Mouse (Mus musculus) brain, embryonic 18.5 days (tissue): ENCODE results near the gene Asb18.

Source experiments
- DNase-seq: peaks from one replicate; pipeline ENCODE4 v3.0.0-alpha.2; 2012; ENCODE audit warnings: low read depth, low spot score

Asb18 gene

DNA sequence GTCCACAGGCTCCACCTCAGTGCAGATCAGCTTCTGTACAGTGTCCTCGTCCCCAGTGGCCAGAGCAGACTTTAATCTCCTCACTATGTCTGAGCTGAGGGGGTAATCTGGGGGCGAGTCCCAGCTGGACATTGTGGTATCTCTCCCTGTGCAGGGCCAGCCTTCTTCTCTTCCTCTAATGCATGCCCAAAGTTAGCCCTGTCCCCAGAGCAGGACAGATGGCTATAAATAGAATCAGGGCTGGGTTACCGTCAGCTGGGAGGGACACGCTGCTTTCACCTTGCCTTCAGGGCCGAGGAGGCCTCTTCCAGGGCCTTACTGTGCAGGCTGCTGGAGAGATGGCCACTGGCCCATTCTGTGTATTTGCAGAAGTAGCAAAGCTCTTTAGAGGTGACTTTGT lies at the start of gene Asb18:
TSS of gene Asb18 (minus strand) at position 221 of the 400 bp plus-strand sequence.
- no peak for DNase-seq

DNA sequence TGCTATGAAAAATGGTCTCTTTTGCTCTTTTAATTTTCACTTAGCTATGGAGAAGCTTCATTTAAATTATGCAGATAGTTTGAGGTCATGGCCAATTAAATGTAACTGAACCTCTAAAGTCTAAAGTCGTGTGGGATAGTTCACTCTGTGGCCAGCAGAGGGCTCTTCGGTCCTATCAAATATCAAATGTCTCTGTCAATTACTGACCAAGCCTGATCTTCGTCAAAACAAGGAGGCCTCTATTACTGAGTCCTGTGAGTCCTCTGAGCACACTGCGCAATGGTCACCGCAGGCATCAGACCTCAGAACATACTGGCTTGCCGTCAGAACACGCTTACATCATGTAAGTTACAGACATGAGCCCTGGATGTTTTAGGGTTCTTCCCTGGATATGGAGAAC lies 46.1 kb upstream of the Asb18 start:
- peak; percentile 40 for DNase-seq

- DNase-seq = no peak
Observed at GRCm38 (mm10) chr1:90060054-90060453, 45.6 kb upstream of the Asb18 start.

GRCm38 (mm10) chr1:90054991-90055390 lies 40.5 kb upstream of the Asb18 start:
- DNase-seq = no peak

DNA sequence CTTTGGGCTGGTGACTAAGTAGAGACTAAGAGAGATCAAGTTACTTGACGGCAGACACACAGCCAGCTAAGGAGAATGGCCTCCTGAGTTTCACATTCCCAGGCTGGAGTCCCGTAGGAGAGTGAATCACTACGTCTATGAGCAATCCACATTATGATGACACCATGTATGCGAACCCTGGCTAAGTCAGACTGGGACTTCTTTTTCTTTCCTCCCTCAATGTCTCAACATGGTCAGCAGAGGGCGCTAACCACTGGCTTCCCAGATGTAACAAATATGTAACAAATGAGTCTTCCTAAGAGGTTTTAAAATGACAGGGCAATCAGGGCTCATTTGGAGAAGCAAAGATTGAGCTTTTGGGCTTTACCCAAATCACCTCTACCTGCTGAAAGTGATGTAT lies 36.9 kb upstream of the Asb18 start:
- DNase-seq = no peak

- DNase-seq = no peak
Observed at GRCm38 (mm10) chr1:90050046-90050739, 35.7 kb upstream of the Asb18 start.

DNA sequence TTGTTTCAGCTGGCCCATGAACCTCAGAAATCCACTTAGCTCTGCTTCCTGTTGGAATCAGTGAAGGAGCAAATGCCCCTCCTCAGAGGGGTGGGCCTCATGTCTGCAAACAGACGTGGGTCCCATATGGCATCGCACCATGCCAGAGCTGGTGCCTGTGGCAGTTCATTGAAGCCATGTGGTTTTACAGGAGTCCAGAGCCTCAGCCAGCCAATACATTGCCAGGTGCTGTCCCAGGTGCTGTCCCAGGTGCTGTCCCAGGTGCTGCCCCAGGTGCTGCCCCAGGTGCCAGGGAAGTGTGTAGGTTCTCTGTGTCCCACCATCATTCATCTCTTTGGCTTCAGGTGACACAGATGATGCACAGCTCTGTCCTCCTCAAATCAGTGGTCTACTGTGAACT lies 13.8 kb upstream of the Asb18 start:
- no peak for DNase-seq

DNA sequence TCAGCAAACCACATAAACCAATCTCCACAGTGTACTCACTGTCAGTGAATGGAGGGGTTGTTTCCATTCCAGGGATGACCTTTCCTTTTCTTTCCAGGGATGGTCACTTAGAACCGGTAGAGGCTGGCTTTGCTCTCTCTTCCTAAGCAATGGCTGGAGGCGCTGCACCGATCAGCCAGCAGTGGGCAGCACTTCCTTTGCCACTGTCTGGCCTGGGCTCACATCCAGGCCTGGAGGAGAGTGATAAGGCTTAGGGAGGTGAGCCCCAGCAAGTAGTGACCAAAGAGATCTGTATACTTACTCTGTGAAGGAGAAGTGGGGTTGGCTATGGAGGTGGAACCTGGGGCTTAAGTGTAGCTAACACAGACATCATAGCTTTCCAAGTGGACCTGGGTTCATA lies 12.5 kb upstream of the Asb18 start:
- DNase-seq = no peak

- DNase-seq = no peak
Observed at GRCm38 (mm10) chr1:90020336-90020735, 5.9 kb upstream of the Asb18 start.

DNA sequence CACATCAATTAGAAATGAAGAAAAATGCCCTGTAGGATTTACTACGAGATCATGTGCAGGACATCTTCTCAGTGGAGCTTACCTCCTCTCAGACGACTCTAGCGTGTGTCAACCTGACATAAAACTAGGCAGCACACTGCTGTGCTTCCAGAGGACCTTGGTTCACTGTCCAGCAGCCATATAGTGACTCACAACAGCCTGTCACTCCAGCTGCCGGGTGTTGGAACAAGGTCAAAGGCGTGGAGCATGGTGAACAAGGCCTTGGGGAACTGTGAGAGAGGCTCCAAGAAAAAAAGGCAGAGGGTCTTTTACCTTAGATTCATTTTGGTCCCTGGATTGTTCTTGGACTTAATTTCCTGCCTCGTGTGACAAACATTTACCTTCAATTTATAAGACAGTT lies 3.6 kb upstream of the Asb18 start:
- no peak for DNase-seq

DNA sequence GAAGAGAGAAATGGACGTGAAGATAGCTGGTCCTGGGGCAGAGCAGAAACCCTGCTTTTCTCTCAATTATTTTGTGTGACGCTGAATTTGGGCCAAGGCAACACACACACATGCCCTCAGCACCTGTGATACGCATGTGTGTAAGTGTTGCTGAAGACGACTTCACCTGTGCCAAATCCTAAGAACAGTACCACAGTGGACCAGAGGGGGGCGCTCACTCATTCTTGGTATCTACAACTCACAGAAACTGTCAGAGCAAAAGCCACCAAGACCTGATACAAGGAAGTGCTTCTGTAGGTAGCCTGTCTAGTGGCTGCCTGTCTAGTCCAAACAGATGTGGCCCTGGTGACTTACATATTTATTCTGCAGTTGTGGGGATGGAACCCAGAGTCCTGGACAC lies 1.2 kb downstream of the Asb18 start:
- DNase-seq = no peak

DNA sequence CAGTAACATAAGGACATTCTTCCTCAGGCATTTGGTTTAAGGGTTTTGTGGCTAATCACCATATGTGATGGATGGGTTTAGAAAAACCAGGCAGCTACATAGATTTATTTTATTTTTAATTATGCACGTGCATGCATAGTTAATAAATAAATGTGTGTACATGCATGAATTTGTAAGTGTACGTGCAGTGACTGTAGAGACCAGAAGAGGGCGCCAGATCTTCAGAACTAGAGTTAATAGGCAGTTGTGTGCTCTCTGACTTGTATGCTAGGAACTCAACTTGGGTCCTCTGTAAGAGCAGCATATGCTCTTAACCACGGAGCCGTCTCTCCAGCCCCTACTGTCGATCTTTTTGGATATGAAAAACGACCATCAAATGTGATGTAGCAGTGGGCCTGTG lies 1.6 kb downstream of the Asb18 start:
- no peak for DNase-seq

DNA sequence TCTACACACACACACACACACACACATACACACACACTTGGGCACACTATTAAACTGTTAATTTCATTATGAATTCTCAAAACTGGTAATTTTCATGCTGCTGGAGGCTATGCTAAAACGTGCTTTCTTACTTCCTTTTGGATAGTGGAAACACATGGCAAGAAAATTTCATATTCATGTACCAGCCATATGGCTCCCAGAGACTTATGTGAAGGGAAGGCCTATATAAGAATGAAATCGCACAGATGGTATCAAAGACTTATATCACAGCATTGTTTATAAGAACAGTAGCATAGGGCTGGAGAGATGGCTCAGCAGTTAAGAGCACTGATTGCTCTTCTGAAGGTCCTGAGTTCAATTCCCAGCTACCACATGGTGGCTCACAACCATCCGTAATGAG lies 2.3 kb downstream of the Asb18 start:
- peak; percentile 39 for DNase-seq

DNA sequence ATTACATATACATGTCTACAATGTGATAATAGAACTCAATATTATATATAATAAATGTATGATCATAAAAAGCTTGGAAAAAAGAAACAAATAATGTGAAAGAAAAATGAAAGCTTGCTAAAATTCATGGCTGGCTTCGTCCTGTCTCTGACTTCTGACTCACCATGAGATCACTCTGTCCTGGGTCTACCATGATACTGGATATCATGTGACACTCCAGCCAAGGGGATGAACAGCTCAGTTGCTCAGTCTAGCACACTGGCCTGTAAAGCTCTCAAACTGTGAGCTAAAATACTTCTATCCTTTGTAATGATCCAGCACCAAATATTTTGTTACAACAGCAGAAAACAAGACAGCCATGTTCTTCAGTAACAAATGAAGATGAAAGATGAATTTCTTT lies 4.4 kb downstream of the Asb18 start:
- DNase-seq = no peak

DNA sequence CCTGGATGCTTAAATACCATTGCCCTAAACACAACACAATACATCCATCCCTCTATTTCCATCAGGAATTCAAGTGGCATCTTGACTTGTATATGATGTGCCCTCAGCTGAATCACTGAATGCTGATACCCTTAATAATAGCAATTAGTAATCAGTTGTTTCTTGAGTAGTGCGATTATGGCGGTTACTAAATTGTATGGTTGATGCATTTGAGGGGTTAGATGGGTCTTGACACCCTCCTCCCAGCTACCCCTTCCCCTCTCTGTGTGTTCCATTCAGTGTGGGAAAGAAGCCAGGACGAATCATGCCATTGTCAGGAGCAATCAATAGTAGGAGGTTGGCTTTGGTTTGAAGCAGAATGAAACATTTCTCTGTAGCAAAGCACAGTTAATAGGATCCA lies 5.3 kb downstream of the Asb18 start:
- no peak for DNase-seq

DNA sequence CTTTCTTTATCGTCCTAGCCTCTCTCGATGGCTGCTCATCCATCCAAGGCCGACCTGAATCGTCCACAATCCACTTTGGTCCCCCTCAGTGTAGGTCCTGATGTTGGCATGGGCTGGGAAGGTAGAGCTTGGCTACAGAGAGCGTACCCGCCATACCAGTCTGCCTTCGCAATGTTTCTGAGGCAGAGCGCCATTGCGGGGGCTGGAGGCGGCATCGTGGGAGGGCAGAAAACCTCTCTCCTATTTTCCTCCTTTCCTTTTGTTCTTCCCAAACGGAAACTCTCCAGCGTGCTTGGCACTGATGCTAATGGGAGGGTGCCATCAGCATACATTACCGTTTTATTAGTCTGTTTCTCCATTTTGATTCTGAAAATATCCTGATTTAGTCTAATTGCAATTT lies 7.8 kb downstream of the Asb18 start:
- DNase-seq = no peak

DNA sequence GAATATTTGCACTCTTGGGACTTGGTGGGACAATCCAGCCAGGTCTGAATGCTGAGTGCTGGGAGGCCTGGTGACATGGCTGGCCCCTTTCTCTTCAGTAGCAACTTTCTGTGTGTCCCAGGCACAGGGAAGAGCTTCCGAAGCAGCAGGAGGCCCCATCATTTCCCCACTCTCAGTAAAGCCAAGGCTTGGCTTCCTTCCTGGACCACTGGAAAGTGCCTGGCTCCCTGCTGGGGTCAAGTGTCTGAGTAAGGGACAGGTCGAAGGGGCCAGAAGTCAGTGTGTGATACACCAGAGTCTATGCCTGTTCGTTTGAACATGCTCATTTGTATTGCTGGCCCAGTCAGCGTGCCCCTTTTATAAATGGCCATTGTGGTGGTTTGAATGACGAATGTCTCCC lies 13.5 kb downstream of the Asb18 start:
- DNase-seq = no peak

GRCm38 (mm10) chr1:89999858-90000257 lies 14.6 kb downstream of the Asb18 start:
- DNase-seq = no peak

GRCm38 (mm10) chr1:89998696-89999095 lies 15.8 kb downstream of the Asb18 start:
- DNase-seq = no peak

DNA sequence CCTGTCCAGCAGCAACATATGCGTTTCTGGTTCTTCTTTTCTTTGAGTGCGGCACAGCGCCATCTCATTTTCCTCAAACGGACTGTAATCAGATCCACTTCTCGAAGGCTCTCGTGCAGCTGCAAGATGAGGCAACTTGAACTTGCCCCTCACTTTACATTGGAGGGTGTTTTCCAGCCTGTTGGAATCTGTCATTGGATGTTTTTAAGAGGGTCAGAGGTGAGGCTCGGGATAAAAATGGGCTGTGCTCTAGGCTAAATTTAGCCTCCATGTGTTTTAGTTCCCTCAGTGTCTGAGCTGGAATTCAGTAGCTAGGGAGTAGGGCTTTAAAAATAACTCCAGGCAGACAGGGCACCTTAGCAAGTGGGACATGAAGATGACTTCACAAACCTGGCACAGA lies 16.4 kb downstream of the Asb18 start:
- no peak for DNase-seq

DNA sequence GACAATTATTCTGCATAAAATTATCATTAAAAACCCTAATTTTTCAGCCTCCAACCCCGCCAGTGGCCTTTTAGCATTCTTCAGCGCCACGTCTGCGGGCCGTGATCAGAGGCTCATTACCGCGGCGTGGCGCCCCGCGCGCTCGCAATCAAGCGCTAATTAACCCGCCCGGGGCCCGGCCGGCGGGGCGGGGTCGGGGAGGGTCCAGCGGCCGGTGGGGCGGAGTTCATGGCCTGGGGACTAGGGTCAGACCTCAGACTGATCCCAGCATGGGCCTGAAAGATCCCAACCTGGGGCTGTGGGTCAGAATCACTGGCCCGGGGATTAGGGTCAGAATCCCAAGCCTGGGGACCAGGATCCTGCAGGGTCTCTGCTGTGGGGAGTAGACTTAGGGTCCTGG lies 22.2 kb downstream of the Asb18 start:
- DNase-seq = no peak

- DNase-seq = no peak
Observed at GRCm38 (mm10) chr1:89977261-89977660, 37.2 kb downstream of the Asb18 start.

DNA sequence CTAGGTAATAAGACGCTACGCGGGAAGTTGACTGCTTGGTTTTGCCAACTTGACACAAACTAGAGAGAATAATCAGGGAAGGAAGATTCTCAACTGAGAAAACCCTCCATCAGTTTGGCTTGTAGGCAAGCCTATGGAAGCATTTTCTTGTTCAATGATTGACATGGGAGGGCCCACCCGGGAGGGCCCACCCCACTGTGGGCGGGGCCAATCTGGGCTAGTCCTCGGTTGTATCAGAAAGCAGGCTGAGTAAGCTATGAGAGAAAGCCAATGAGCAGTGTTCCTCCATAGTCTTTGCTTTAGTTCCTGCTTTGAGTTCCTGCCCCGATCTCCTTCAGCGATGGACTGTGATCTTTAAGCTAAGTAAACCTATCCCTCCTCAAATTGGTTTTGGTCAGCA lies 38.1 kb downstream of the Asb18 start:
- DNase-seq = no peak

- DNase-seq = no peak
Observed at GRCm38 (mm10) chr1:89974541-89974940, 39.9 kb downstream of the Asb18 start.
